Mouse (Mus musculus) lung, embryonic 14.5 days (tissue): Measurements from ENCODE around the gene Rap1gap. TPM values are rescaled to one million over a fixed set of nuclear protein-coding genes. Genes with fewer than 3 reads are reported as not detected.

Experiments
- ATAC-seq: fragments of 200-750 bp; cut with Nextera tagmentation; 2 replicates; pipeline ENCODE4 v1.8.0; 2017; ENCODE audit warnings: mild to moderate bottlenecking, moderate TSS enrichment, moderate library complexity; ENCODE audit not compliant: insufficient read depth
- DNase-seq: peaks from one replicate; pipeline ENCODE4 v3.0.0-alpha.2; 2015
- H3K27ac ChIP-seq: fragments of 300-500 bp; sonication (generic); 2 replicates; pipeline ENCODE4 v1.5.1; 2014; ENCODE audit warnings: low read depth, mild to moderate bottlenecking, moderate library complexity
- H3K27me3 ChIP-seq: fragments of 300-500 bp; sonication (generic); 2 replicates; pipeline ENCODE4 v1.6.1; 2014; ENCODE audit warnings: low read length, control low read depth; ENCODE audit not compliant: insufficient read depth
- H3K36me3 ChIP-seq: fragments of 300-500 bp; sonication (generic); 2 replicates; pipeline ENCODE4 v1.6.1; 2014; ENCODE audit warnings: control low read depth; ENCODE audit not compliant: insufficient read depth
- H3K4me1 ChIP-seq: fragments of 300-500 bp; sonication (generic); 2 replicates; pipeline ENCODE4 v1.6.1; 2014; ENCODE audit warnings: antibody characterized with exemption, control low read depth; ENCODE audit not compliant: insufficient read depth
- H3K4me2 ChIP-seq: fragments of 300-500 bp; sonication (generic); 2 replicates; pipeline ENCODE4 v1.6.1; 2014; ENCODE audit warnings: mild to moderate bottlenecking
- H3K4me3 ChIP-seq: fragments of 300-500 bp; sonication (generic); 2 replicates; pipeline ENCODE4 v1.5.1; 2014; ENCODE audit warnings: low read depth, low read length
- H3K9ac ChIP-seq: fragments of 300-500 bp; sonication (generic); 2 replicates; pipeline ENCODE4 v1.6.1; 2014
- H3K9me3 ChIP-seq: fragments of 300-500 bp; sonication (generic); 2 replicates; pipeline ENCODE4 v1.6.1; 2016; ENCODE audit warnings: low read depth, low read length, control low read depth
- CTCF ChIP-seq: IDR thresholded peaks from 2 replicates; pipeline ENCODE4 v1.5.1; 2016; ENCODE audit warnings: antibody characterized with exemption, low read depth
- WGBS: fragments of 180-500 bp; shearing (Covaris S2); extraction: QIAGEN DNeasy Blood & Tissue Kit; methylation state at CpG from one replicate; pipeline ENCODE4 v1.1.7; 2014; 5-methylcytosine and 5-hydroxymethylcytosine counted together
- polyA plus RNA-seq: library from polyadenylated mRNA; unstranded; fragments of >200 nt; fragmentation: Nextera tagmentation; extraction: Ambion mirVana; gene quantifications from 2 replicates; pipeline ENCODE4 v1.2.1, GENCODE M21; 2014

Gene Rap1gap
- polyA plus RNA-seq, 1 experiment from 2014 or later = 8.4 TPM

DNA sequence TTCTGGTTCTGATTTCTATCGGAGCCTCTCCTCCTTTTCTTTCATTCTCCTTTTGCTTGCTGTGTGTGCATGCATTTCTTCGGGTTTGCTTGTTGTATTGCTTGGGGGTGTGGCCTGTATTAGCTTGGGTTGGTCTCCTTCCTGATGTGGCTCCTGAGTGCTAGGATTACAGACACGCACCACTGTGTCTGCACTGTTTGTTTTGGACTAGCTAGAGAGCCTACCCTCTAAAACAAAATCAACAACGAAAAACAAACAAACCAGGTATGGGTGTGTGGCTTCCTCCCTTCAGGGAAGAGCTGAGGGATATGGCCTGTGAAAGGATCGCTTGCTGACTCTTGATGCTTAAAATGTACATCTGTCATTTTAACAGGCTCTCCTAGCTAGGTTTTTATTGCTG lies 13.6 kb upstream of the Rap1gap start:
- H3K4me2 ChIP-seq = no peak overlapping the region
- ATAC-seq (no peak), DNase-seq (no peak)
- no peak for TF ChIP-seq CTCF
- no peak overlapping the region for H3K4me3 ChIP-seq
- H3K9me3 ChIP-seq = no peaks in the 10 kb centered on the region
- 68% methylated on average over 5 of the region's 5 CpGs for WGBS
- H3K4me1 ChIP-seq = no peaks in the 10 kb centered on the region
- H3K27ac ChIP-seq = no peak overlapping the region
- H3K9ac ChIP-seq = no peak overlapping the region
- H3K27me3 ChIP-seq = no peaks in the 10 kb centered on the region
- H3K36me3 ChIP-seq = peaks cover 91% of the 10 kb centered on the region

DNA sequence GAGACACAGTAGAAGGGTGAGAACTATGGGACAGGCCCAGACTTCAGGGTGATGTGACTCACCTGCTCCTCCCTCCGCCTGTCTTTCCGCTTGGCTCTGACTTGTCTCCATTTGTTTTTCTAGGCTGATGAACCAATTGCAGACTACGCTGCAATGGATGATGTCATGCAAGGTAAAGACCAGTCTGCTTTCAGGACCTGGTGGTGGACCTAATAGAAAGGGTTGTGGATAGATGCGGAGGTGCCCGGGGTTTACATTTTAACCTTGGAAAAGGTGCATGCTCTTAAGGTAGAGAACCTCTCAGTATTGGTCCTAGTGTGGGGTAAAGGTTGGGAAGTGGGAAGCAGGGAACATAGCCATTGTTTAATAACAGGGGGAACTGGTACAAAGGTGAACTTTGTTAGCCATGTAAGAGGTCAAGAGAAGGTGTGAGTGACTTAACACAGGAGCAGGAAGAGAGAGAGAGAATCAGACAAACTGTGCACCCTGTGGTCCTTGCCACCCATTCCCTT lies 11.6 kb upstream of the Rap1gap start:
- peaks cover 92% of the 10 kb centered on the region for H3K36me3 ChIP-seq
- H3K4me3 ChIP-seq = no peak overlapping the region
- DNase-seq (no peak), ATAC-seq (no peak)
- no peaks in the 10 kb centered on the region for H3K9me3 ChIP-seq
- H3K27ac ChIP-seq = no peak overlapping the region
- no peaks in the 10 kb centered on the region for H3K27me3 ChIP-seq
- TF ChIP-seq CTCF = no peak
- 96% methylated on average over 5 of the region's 5 CpGs for WGBS
- no peak overlapping the region for H3K4me2 ChIP-seq
- H3K9ac ChIP-seq = no peak overlapping the region
- no peaks in the 10 kb centered on the region for H3K4me1 ChIP-seq

- no peak overlapping the region for H3K4me3 ChIP-seq
- H3K4me1 ChIP-seq = no peaks in the 10 kb centered on the region
- no peak overlapping the region for H3K4me2 ChIP-seq
- no peak overlapping the region for H3K9ac ChIP-seq
- no peak for TF ChIP-seq CTCF
- no peak overlapping the region for H3K27ac ChIP-seq
- DNase-seq (no peak), ATAC-seq (no peak)
- peaks cover 71% of the 10 kb centered on the region for H3K36me3 ChIP-seq
- H3K27me3 ChIP-seq = no peaks in the 10 kb centered on the region
- 88% methylated on average over 18 of the region's 18 CpGs for WGBS
- no peaks in the 10 kb centered on the region for H3K9me3 ChIP-seq
Measured at GRCm38 (mm10) chr4:137655241-137656031, 9.1 kb upstream of the Rap1gap start.

GRCm38 (mm10) chr4:137657674-137658073 lies 6.9 kb upstream of the Rap1gap start:
- no peaks in the 10 kb centered on the region for H3K27me3 ChIP-seq
- ATAC-seq = no peak
- DNase-seq = no peak
- no peak overlapping the region for H3K4me3 ChIP-seq
- H3K9me3 ChIP-seq = no peaks in the 10 kb centered on the region
- H3K27ac ChIP-seq = no peak overlapping the region
- 84% methylated on average over 8 of the region's 8 CpGs for WGBS
- no peak overlapping the region for H3K9ac ChIP-seq
- no peak overlapping the region for H3K4me2 ChIP-seq
- no peaks in the 10 kb centered on the region for H3K4me1 ChIP-seq
- peaks cover 49% of the 10 kb centered on the region for H3K36me3 ChIP-seq
- TF ChIP-seq CTCF = no peak

DNA sequence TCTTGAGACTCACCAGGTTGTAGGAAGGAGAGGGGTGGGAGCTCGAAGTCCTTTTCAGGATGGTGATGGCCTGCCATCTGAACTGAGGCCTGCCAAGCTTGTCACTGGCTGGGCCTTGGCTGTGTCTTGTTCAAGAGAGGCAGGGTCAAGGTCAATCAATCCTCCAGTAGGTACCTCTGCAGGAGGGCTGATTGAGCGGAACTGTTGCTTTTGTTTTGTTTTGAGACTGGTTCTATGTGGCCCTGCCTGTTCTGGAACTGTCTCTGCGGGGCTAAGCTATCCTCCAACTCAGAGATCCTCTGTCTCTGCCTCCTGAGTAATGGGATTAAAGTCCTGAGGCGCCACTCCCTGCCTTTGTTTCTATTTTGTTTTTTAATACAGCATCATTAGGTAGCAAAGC lies 5.0 kb upstream of the Rap1gap start:
- TF ChIP-seq CTCF = no peak
- Histone ChIP-seq H3K9ac (no peak overlapping the region), H3K36me3 (peaks cover 37% of the 10 kb centered on the region), H3K4me3 (no peak overlapping the region), H3K4me2 (no peak overlapping the region), H3K9me3 (no peaks in the 10 kb centered on the region), H3K27me3 (peaks cover 13% of the 10 kb centered on the region), H3K27ac (no peak overlapping the region), H3K4me1 (no peaks in the 10 kb centered on the region)
- DNase-seq (no peak), ATAC-seq (no peak)
- whole genome bisulfite sequencing = 74% methylated on average over 4 of the region's 4 CpGs

- H3K4me1 ChIP-seq = no peaks in the 10 kb centered on the region
- peaks cover 23% of the 10 kb centered on the region for H3K27me3 ChIP-seq
- H3K9ac ChIP-seq = no peak overlapping the region
- 52% methylated on average over 10 of the region's 10 CpGs for WGBS
- no peaks in the 10 kb centered on the region for H3K9me3 ChIP-seq
- peaks cover 27% of the 10 kb centered on the region for H3K36me3 ChIP-seq
- DNase-seq = peak; percentile 46
- no peak overlapping the region for H3K4me3 ChIP-seq
- H3K27ac ChIP-seq = no peak overlapping the region; the same call in 1 of the 2 replicates
- ATAC-seq = peak; percentile 64
- no peak for TF ChIP-seq CTCF
- no peak overlapping the region for H3K4me2 ChIP-seq
Measured at GRCm38 (mm10) chr4:137660364-137661077, 4.0 kb upstream of the Rap1gap start.

DNA sequence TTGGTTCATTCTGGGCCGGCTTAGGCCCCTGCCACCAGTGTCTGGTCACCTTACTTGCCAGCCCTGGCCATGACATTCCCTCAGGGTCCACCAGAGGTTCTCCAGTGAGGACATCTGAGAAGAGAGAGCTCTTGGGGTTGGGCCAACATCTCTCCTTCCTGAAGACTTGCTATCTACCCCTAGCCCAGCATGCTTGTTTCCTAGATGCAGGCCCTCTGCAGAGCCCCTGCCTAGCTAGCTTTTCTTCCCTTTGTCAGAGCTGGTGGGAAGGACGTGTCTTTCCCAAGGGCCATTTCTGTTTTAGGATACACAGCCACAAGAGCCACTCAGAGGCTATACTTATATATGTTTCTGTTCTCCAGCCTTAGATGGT lies 3.5 kb upstream of the Rap1gap start:
- Histone ChIP-seq H3K27ac (no peak overlapping the region), H3K9ac (no peak overlapping the region), H3K9me3 (no peaks in the 10 kb centered on the region), H3K4me1 (no peaks in the 10 kb centered on the region), H3K4me3 (no peak overlapping the region), H3K36me3 (peaks cover 22% of the 10 kb centered on the region), H3K27me3 (peaks cover 28% of the 10 kb centered on the region), H3K4me2 (no peak overlapping the region)
- DNase-seq (no peak), ATAC-seq (no peak)
- WGBS = 47% methylated on average over 2 of the region's 2 CpGs
- TF ChIP-seq CTCF = no peak
